Mouse (Mus musculus) induced T-regulatory cell, adult 2 months (primary cell): ENCODE measurements around the gene Gm26602.

Experiments
- DNase-seq: peaks from one replicate; pipeline ENCODE4 v3.0.0-alpha.2; 2012; ENCODE audit warnings: low read depth

The Gm26602 gene

DNA sequence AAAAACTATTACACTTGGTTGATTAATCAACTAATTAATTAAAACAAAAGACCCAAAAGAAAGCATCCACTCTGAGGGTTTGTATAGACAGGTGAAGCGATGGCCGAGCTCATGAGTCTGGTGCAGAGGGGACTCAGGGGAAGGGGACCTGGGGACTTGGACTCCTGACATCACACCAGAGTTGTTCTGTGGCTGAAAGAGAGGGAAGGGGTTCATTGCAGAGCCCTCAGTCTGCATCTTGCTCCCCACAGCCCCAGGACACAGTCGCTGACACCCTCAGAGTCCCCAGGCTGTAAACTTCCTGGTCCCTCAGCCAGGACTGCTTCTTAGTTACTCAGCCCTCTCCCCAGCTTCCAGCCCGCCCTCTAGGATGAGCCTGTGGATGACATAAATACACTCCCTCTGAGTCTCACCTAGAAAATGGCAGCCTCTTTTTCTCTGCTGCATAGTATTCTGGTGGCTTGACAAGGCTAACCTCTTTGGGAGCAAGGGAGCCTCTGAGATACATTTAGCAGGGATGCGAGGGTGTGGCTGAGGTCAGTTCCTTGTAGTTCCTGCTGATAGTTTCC is 7.0 kb downstream of the Gm26602 start:
- no peak for DNase-seq

DNA sequence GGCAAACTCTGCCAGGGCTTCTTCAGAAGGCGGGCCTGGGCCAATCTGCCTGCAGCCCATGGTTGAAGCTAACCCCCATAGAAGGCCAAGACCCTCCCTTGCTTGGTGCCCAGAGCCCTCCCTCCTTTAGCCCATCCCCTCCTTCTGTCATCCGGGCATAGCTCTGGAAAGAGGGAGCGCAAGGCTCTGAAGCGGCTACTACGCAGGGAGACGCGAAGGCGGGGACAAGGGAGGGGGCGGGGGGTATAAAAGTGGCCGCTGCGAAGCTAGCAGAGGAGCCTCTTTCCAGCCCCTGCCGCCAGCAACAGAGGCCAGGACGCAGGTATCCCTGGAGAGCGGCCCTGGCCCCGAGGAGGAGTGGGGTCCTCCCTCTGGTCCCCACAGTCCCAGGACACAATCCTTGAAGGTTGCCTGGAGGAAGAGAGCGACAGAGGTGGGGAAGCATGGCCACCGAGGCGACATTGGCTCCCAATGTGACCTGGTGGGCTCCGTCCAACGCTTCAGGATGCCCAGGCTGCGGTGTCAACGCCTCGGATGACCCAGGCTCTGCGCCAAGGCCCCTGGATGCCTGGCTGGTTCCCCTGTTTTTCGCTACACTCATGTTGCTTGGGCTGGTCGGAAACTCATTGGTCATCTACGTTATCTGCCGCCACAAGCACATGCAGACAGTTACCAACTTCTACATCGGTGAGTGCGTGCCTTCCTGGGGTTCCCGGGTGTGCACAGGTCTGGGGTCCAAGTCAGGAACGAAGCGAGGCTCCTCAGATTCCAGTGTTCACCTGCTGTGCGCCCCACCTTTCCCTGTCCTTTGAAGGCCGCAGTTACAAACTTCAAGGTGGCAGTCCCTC is 7.8 kb downstream of the Gm26602 start:
- no peak for DNase-seq

DNA sequence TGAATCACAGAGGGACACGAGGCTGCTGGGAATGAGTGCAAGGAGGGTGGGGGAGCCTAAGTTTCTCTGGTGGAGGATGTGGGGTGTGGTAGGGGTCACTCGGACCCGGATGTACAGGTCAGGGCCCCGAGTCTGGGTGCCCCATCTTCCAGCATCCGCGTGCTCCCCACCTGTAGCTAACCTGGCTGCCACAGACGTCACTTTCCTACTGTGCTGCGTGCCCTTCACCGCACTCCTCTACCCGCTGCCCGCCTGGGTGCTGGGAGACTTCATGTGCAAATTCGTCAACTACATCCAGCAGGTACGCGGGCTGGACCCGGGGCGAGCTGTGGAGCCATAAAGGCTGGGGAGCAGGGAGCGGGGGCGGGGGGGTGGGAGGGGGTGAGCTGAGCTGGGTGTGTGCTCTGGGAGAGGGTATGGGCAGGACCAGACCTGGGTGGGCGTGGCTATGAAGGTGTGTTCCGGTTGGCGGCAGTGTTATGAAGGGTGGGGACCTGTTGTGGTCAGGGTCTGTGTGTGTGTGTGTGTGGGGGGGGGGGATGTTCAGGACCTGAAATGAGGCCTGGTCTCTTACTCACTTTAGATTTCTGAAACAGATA is 8.7 kb downstream of the Gm26602 start:
- peak; percentile 67 for DNase-seq

GRCm38 (mm10) chr10:79920056-79920890 is 9.6 kb downstream of the Gm26602 start:
- no peak for DNase-seq

- no peak for DNase-seq
Measured at GRCm38 (mm10) chr10:79920958-79921535, 10.4 kb downstream of the Gm26602 start, which contains the start of gene R3hdm4. R3hdm4 (minus strand) TSS chr10:79921208.

- DNase-seq = no peak
Measured at GRCm38 (mm10) chr10:79921572-79921971, 10.9 kb downstream of the Gm26602 start.

DNA sequence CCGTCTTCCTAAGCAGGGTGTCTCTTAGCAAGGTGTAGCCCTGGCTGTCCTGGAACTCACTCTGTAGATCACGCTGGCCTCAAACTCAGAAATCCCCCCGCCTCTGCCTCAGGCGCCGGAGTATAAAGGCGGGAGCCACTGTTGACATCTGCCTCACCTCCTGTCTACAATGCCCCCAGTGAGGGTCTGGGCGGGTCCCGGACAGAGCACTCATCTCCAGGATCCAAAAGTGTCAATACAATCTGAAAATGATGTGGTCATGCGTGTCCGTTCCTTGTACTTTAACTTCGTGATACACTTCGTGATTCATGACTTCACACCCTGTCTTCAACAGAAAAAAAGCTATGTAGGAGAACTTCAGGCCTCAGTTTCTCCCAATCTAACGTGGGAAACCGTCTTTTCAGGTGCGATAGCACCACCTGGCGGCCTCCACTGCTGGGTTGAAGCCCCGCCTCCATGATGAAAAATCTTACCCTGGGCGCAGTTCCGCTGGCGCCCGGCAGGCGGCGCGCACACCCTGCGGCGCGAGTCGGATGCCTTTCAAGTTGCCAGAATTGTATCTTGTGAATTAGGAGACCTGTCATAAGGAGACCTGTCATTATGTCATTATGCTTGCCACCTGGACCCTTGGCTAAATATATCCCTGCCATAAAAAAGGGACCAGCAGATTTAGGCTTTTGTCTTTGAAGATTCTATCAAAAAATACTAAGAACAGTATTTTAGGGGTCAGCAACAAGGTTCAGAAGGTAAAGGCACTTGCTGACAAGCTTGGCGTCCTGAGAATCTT is 14.5 kb downstream of the Gm26602 start:
- DNase-seq = peak; percentile 95

DNA sequence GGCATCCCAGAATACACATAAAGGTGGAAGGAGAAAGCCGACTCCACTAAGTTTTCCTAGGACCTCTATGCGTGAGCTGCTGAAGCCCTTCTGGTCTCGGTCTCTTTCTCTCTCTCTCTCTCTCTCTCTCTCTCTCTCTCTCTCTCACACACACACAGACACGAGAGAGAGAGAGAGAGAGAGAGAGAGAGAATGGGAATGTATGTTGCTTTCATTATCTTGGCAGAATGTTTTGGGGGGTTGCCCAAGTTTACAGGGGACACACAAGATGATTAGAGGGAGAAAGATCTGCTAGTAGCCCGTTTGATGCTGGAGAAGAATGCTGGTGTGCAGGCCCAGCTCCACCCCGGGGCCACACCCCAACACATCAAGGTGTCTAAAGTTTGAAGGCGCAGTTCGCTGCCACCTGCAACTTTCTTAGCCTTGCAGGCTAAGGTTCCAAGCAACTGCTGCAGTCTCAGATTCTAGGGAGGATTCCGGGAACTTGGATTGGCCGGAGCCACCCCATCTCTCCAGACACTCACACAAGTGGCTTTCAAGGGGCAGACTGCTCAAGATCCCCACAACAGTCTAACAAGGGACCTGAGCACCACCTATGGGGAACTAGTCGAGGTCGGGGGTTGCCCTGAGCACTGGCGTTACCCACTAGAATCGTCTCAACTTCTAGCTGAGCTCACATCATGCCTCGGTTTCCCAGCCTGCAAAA is 15.3 kb downstream of the Gm26602 start:
- DNase-seq = peak; percentile 72

GRCm38 (mm10) chr10:79926491-79927323 is 16.1 kb downstream of the Gm26602 start, which contains the start of gene Arid3a:
Arid3a (plus strand) TSS chr10:79927043.
- DNase-seq = peak; percentile 97

DNA sequence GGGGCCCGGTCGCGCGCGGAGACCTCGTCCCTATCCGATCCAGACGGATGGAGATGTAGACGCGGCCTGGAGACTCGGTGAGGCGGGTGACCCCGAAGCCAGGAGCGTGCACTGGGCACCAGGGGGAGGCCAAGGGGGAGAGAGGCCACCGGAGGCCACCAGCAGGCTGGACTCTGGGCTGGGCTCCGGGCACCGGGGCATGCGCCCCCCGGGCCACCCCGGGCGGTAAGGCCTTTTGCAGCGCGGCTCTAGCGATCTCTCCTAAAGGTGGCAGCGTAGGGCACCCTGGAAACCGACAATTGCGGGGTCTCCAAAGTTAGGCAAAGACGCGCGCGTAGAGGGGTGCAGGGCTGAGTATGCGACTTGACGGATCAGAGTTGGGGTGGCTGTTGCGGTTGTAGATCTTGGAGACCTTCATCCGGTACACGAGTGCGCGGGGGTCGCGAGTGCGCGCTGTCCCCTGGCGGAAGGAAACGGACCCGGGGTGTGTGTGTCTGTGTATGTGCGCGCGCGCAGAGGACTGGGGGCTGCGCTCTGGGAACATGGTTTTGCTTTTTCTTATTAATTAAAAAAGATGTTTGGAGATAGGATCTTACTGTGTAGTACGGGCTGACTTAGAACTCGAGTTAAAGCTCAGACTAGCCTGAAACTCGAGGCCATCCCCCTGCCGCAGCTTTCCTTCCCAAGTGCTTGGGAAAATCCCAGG is 16.8 kb downstream of the Gm26602 start:
- DNase-seq = peak; percentile 80

- peak; percentile 67 for DNase-seq
Measured at GRCm38 (mm10) chr10:79928030-79928694, 17.5 kb downstream of the Gm26602 start.

DNA sequence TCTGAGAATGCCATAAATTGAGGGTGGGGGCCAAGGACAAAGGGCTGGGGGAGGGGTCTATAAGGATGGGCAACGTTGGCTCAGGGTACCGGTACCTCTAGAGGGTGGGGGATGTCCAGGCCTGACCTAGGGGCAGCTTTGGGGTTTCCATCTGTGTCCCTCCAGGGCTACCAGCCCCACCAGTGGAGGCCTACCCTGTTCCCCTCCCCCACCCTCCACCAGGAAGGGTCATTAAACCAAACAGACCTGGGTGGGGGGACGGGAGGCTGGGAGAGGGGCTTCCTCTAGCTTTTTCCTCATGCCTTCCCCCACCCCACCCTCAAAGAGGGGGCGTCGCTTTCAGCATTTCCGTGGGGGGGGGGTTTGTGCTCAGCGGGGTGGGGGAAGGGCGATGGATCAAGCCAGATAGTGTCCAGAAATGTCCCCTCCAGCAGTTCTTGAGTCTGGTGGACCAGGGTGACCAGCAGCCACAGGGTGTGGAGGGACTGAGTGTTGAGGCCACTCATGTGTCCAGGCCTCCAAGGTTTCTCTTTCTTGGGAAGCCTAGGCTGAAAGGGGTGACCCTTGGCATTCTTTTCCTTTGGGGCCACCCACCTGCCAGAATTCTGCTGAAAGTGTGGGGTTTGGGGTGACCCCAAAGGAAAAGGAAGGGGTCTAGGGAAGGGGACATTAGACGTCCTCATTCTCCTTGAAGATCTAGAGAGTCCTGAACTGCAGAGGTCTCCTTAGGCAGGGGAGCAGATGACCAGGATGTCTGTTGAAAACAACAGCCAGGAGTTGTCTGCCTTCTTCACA is 18.4 kb downstream of the Gm26602 start:
- no peak for DNase-seq

DNA sequence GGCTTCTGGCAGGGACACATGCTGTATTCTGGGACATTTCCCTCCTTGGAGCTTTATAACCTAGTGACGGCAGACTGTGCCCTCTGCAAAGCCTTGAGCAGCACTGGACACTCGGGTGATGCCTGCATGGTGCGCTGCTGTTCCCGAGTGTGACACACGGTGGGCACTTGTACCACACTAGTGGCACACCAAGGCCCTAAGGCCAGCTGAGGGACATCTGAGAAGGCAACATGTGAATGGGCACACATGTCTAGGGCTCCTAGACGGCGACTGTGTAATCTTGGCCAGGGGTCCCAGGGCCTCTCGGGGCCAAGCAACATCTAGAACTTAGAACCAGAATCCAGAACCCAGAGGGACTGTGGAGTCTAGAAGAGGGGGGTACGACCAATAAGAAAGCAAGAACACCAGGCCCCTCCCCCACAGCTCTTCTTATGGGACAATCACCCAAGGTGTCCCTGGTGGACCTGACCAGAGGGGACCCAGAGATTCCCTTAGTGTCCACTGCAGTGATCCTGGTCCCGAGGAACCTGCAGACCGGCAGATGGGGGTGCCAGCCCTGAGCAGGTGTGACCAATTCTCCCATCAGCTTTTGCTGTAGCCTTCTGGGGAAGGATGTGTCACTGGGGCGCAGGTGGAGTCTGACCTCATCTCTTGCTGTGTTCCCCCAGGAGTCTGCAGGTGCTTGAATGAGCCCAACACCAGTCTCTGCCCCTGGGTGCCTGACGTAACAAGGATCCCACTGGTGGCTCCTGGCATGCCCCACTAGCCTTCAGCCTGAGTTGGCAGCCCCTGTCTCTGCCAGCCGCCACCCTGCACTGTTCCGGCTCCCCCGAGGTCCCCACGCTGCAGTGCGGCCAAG is 19.5 kb downstream of the Gm26602 start:
- DNase-seq = no peak

DNA sequence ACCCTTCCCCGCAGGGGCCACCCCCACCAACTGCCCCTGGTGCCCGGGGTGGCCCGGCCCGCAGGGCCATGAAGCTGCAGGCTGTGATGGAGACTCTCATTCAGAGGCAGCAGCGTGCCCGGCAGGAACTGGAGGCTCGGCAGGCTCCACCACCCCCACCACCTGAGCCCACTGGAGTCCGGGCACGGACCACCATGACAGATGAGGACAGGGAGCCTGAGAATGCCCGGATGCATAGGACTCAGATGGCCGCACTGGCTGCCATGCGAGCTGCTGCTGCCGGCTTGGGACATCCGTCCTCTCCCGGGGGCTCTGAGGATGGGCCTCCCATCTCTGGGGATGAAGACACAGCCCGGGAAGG is 20.1 kb downstream of the Gm26602 start:
- DNase-seq = no peak

- no peak for DNase-seq
Measured at GRCm38 (mm10) chr10:79931797-79932196, 21.1 kb downstream of the Gm26602 start.

DNA sequence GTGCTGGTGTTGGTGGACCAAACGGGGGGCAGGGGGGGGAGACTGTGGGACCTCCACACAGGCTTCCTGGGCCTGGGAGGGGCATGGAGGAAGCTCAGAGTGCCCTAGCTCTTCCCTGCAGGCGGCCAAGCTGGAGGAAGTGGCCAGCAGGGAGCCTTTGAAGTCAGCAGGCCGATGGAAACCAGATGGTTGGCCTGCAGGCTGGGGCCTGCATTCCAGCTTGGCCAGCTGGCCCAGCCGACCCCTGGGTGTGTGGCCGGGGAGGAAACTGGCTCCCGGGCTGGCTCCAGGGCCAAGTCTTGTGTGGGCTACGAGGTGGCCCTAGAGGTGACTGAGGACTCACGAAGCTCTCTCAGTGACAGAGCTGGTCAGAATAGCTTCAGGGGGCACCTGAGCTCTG is 22.1 kb downstream of the Gm26602 start:
- DNase-seq = no peak
